Mouse (Mus musculus): ENCODE measurements around the gene Dctn3. TPM values are rescaled to one million over a fixed set of nuclear protein-coding genes. Genes with fewer than 3 reads are reported as not detected.
"Not testable (repeated sequence)": the region's sequence is repeated elsewhere in the genome, so short reads cannot be mapped to it uniquely, and the experiment has no call there.

The Dctn3 gene
- polyA plus RNA-seq, 1 experiment from 2014 or later, result 143 TPM

GRCm38 (mm10) chr4:41707011-41707535, 15.9 kb downstream of the Dctn3 start:
- H3K4me2 ChIP-seq (ENCODE audit: low read depth, low read length), result peak overlapping the region; percentile 25; the same call in 1 of the 2 replicates
- 3% methylated on average over 13 of the region's 13 CpGs for WGBS
- no peaks in the 10 kb centered on the region for H3K27me3 ChIP-seq (replicated peaks; ENCODE audit: control insufficient read depth, insufficient read depth, low read length)
- H3K27ac ChIP-seq (ENCODE audit: low read length), result no peak overlapping the region
- H3K9me3 ChIP-seq (ENCODE audit: control insufficient read depth, low read length), result no peaks in the 10 kb centered on the region
- peak; percentile 62 for ATAC-seq
- H3K4me3 ChIP-seq (ENCODE audit: low read length), result 0 out of 2 replicates have a peak overlapping the region, but pooled peaks have one; percentile 8
- H3K4me1 ChIP-seq (ENCODE audit: control insufficient read depth, insufficient read depth, low read length), result peaks cover 16% of the 10 kb centered on the region
- no peak overlapping the region for H3K9ac ChIP-seq (ENCODE audit: low read depth, low read length)
- H3K36me3 ChIP-seq (ENCODE audit: control insufficient read depth, insufficient read depth, low read length), result no peaks in the 10 kb centered on the region

- WGBS, result 66% methylated on average over 19 of the region's 19 CpGs
- no peaks in the 10 kb centered on the region for H3K27me3 ChIP-seq (replicated peaks; ENCODE audit: control insufficient read depth, insufficient read depth, low read length)
- peaks cover 12% of the 10 kb centered on the region for H3K4me1 ChIP-seq (ENCODE audit: control insufficient read depth, insufficient read depth, low read length)
- H3K4me3 ChIP-seq (ENCODE audit: low read length), result no peak overlapping the region
- no peak overlapping the region for H3K9ac ChIP-seq (ENCODE audit: low read depth, low read length)
- H3K27ac ChIP-seq (ENCODE audit: low read length), result no peak overlapping the region
- no peaks in the 10 kb centered on the region for H3K9me3 ChIP-seq (ENCODE audit: control insufficient read depth, low read length)
- no peak for ATAC-seq
- no peaks in the 10 kb centered on the region for H3K36me3 ChIP-seq (ENCODE audit: control insufficient read depth, insufficient read depth, low read length)
- H3K4me2 ChIP-seq (ENCODE audit: low read depth, low read length), result no peak overlapping the region
These were observed 16.8 kb downstream of the Dctn3 start for GRCm38 (mm10) chr4:41705922-41706754.

GRCm38 (mm10) chr4:41704651-41705050, 18.3 kb downstream of the Dctn3 start:
- WGBS, result 10% methylated on average over 5 of the region's 5 CpGs
- Histone ChIP-seq H3K27me3 (replicated peaks; ENCODE audit: control insufficient read depth, insufficient read depth, low read length) (no peaks in the 10 kb centered on the region), H3K9ac (ENCODE audit: low read depth, low read length) (no peak overlapping the region), H3K4me2 (ENCODE audit: low read depth, low read length) (no peak overlapping the region), H3K4me3 (ENCODE audit: low read length) (no peak overlapping the region), H3K36me3 (ENCODE audit: control insufficient read depth, insufficient read depth, low read length) (no peaks in the 10 kb centered on the region), H3K27ac (ENCODE audit: low read length) (no peak overlapping the region), H3K9me3 (ENCODE audit: control insufficient read depth, low read length) (no peaks in the 10 kb centered on the region), H3K4me1 (ENCODE audit: control insufficient read depth, insufficient read depth, low read length) (peaks cover 12% of the 10 kb centered on the region)
- no peak for ATAC-seq

- H3K36me3 ChIP-seq (ENCODE audit: control insufficient read depth, insufficient read depth, low read length); ATAC-seq; H3K27me3 ChIP-seq (replicated peaks; ENCODE audit: control insufficient read depth, insufficient read depth, low read length); H3K4me3 ChIP-seq (ENCODE audit: low read length); H3K27ac ChIP-seq (ENCODE audit: low read length); H3K9me3 ChIP-seq (ENCODE audit: control insufficient read depth, low read length); H3K9ac ChIP-seq (ENCODE audit: low read depth, low read length); H3K4me2 ChIP-seq (ENCODE audit: low read depth, low read length): not testable (repeated sequence)
- WGBS, result 73% methylated on average over 2 of the region's 2 CpGs
- H3K4me1 ChIP-seq (ENCODE audit: control insufficient read depth, insufficient read depth, low read length), result peaks cover 10% of the 10 kb centered on the region
These were observed 20.7 kb downstream of the Dctn3 start for GRCm38 (mm10) chr4:41702226-41702625.

- ATAC-seq, result not testable (repeated sequence)
These were observed 22.7 kb downstream of the Dctn3 start for GRCm38 (mm10) chr4:41700224-41700623.

GRCm38 (mm10) chr4:41699783-41700182, 23.2 kb downstream of the Dctn3 start, which contains the start of gene Il11ra1:
Il11ra1 (plus strand) TSS chr4:41699989.
- not testable (repeated sequence) for H3K9me3 ChIP-seq (ENCODE audit: control insufficient read depth, low read length); H3K27ac ChIP-seq (ENCODE audit: low read length); H3K27me3 ChIP-seq (replicated peaks; ENCODE audit: control insufficient read depth, insufficient read depth, low read length); H3K9ac ChIP-seq (ENCODE audit: low read depth, low read length); ATAC-seq; H3K36me3 ChIP-seq (ENCODE audit: control insufficient read depth, insufficient read depth, low read length); H3K4me3 ChIP-seq (ENCODE audit: low read length); H3K4me1 ChIP-seq (ENCODE audit: control insufficient read depth, insufficient read depth, low read length); H3K4me2 ChIP-seq (ENCODE audit: low read depth, low read length)
- WGBS, result 78% methylated on average over 9 of the region's 10 CpGs

More at GRCm38 (mm10) chr4:41700224-41700623, 22.7 kb downstream of the Dctn3 start:
- not testable (repeated sequence) for H3K4me1 ChIP-seq (ENCODE audit: control insufficient read depth, insufficient read depth, low read length); H3K4me2 ChIP-seq (ENCODE audit: low read depth, low read length); H3K9me3 ChIP-seq (ENCODE audit: control insufficient read depth, low read length); H3K36me3 ChIP-seq (ENCODE audit: control insufficient read depth, insufficient read depth, low read length); H3K27ac ChIP-seq (ENCODE audit: low read length); H3K27me3 ChIP-seq (replicated peaks; ENCODE audit: control insufficient read depth, insufficient read depth, low read length); H3K9ac ChIP-seq (ENCODE audit: low read depth, low read length); H3K4me3 ChIP-seq (ENCODE audit: low read length)
- 97% methylated on average over 2 of the region's 8 CpGs for WGBS

- not testable (repeated sequence) for H3K4me2 ChIP-seq (ENCODE audit: low read depth, low read length); H3K4me1 ChIP-seq (ENCODE audit: control insufficient read depth, insufficient read depth, low read length); H3K27ac ChIP-seq (ENCODE audit: low read length); H3K27me3 ChIP-seq (replicated peaks; ENCODE audit: control insufficient read depth, insufficient read depth, low read length); H3K9ac ChIP-seq (ENCODE audit: low read depth, low read length); H3K4me3 ChIP-seq (ENCODE audit: low read length); H3K36me3 ChIP-seq (ENCODE audit: control insufficient read depth, insufficient read depth, low read length); H3K9me3 ChIP-seq (ENCODE audit: control insufficient read depth, low read length); ATAC-seq
- 7% methylated on average over 19 of the region's 32 CpGs for WGBS
These were observed 24.5 kb downstream of the Dctn3 start for GRCm38 (mm10) chr4:41698421-41699016.

- ATAC-seq; H3K9me3 ChIP-seq (ENCODE audit: control insufficient read depth, low read length); H3K9ac ChIP-seq (ENCODE audit: low read depth, low read length); H3K27me3 ChIP-seq (replicated peaks; ENCODE audit: control insufficient read depth, insufficient read depth, low read length); H3K4me1 ChIP-seq (ENCODE audit: control insufficient read depth, insufficient read depth, low read length); H3K36me3 ChIP-seq (ENCODE audit: control insufficient read depth, insufficient read depth, low read length); H3K27ac ChIP-seq (ENCODE audit: low read length); H3K4me3 ChIP-seq (ENCODE audit: low read length); H3K4me2 ChIP-seq (ENCODE audit: low read depth, low read length): not testable (repeated sequence)
- WGBS, result 11% methylated on average over 32 of the region's 40 CpGs
These were observed 25.8 kb downstream of the Dctn3 start, which contains the start of gene Cntfr for GRCm38 (mm10) chr4:41696930-41697841. Cntfr (minus strand) TSS chr4:41697089.

- H3K4me2 ChIP-seq (ENCODE audit: low read depth, low read length); H3K36me3 ChIP-seq (ENCODE audit: control insufficient read depth, insufficient read depth, low read length); H3K9me3 ChIP-seq (ENCODE audit: control insufficient read depth, low read length); ATAC-seq; H3K4me1 ChIP-seq (ENCODE audit: control insufficient read depth, insufficient read depth, low read length); H3K9ac ChIP-seq (ENCODE audit: low read depth, low read length); H3K27me3 ChIP-seq (replicated peaks; ENCODE audit: control insufficient read depth, insufficient read depth, low read length); H3K4me3 ChIP-seq (ENCODE audit: low read length); H3K27ac ChIP-seq (ENCODE audit: low read length): not testable (repeated sequence)
- 11% methylated on average over 13 of the region's 15 CpGs for WGBS
These were observed 26.5 kb downstream of the Dctn3 start for GRCm38 (mm10) chr4:41696452-41696851.

All from intestine, embryonic 16.5 days (tissue).